Mouse (Mus musculus) heart, embryonic 14.5 days (tissue): Measurements from ENCODE around the gene Prkg1. TPM values are rescaled to one million over a fixed set of nuclear protein-coding genes. Genes with fewer than 3 reads are reported as not detected.
A peak's percentile ranks its signal among the peaks of the same experiment; 100 is the strongest.

ENCODE experiments used
- ATAC-seq: fragments of 200-750 bp; cut with Nextera tagmentation; 2 replicates; pipeline ENCODE4 v1.8.0; 2017; ENCODE audit warnings: low read depth, moderate TSS enrichment; ENCODE audit not compliant: insufficient number of reproducible peaks, insufficient read depth, low FRiP score
- H3K27ac ChIP-seq, 2 experiments: fragments of 200-500 bp in 1 of 2; fragments of 300-500 bp in 1 of 2; sonication (generic) in 1 of 2; replicated peaks in 1 of 2; 2 replicates each; pipeline ENCODE4 v1.5.1; 2012 to 2014; ENCODE audit warnings: low read depth in 2 of 2, low read length in 2 of 2, control low read depth in 1 of 2, mild to moderate bottlenecking in 1 of 2, mixed read lengths in 1 of 2; ENCODE audit not compliant: control insufficient read depth in 1 of 2, insufficient read depth in 1 of 2
- H3K27me3 ChIP-seq: fragments of 300-500 bp; sonication (generic); 2 replicates; pipeline ENCODE4 v1.6.1; 2014; ENCODE audit warnings: mild to moderate bottlenecking, low read length, control low read depth; ENCODE audit not compliant: control insufficient read depth, insufficient read depth
- H3K36me3 ChIP-seq: fragments of 300-500 bp; sonication (generic); 2 replicates; pipeline ENCODE4 v1.6.1; 2014; ENCODE audit warnings: mild to moderate bottlenecking, control low read depth, low read length, mixed read lengths; ENCODE audit not compliant: control insufficient read depth, insufficient read depth
- H3K4me1 ChIP-seq, 2 experiments: fragments of 200-500 bp in 1 of 2; fragments of 300-500 bp in 1 of 2; sonication (generic) in 1 of 2; 2 replicates each; pipeline ENCODE4 v1.6.1; 2012 to 2014; ENCODE audit warnings: low read length in 2 of 2, control low read depth in 1 of 2, mixed read lengths in 1 of 2; ENCODE audit not compliant: control insufficient read depth in 2 of 2, insufficient read depth in 2 of 2
- H3K4me2 ChIP-seq: fragments of 300-500 bp; sonication (generic); 2 replicates; pipeline ENCODE4 v1.6.1; 2014; ENCODE audit warnings: mild to moderate bottlenecking, low read length
- H3K4me3 ChIP-seq, 2 experiments: fragments of 200-500 bp in 1 of 2; fragments of 300-500 bp in 1 of 2; sonication (generic) in 1 of 2; 2 replicates each; pipeline ENCODE4 v1.5.1; 2012 to 2014; ENCODE audit warnings: low read length in 2 of 2, mild to moderate bottlenecking in 2 of 2, control low read depth in 1 of 2, low read depth in 1 of 2, moderate library complexity in 1 of 2; ENCODE audit not compliant: control insufficient read depth in 1 of 2, insufficient read depth in 1 of 2
- H3K9ac ChIP-seq: fragments of 300-500 bp; sonication (generic); 2 replicates; pipeline ENCODE4 v1.6.1; 2014; ENCODE audit warnings: mild to moderate bottlenecking, low read length
- H3K9me3 ChIP-seq: fragments of 300-500 bp; sonication (generic); 2 replicates; pipeline ENCODE4 v1.6.1; 2016; ENCODE audit warnings: low read length, control low read depth; ENCODE audit not compliant: control insufficient read depth
- WGBS: fragments of 180-500 bp; shearing (Covaris S2); extraction: QIAGEN DNeasy Blood & Tissue Kit; methylation state at CpG from one replicate; pipeline ENCODE4 v1.1.7; 2014; 5-methylcytosine and 5-hydroxymethylcytosine counted together
- polyA plus RNA-seq: library from polyadenylated mRNA; unstranded; fragments of >200 nt; fragmentation: Nextera tagmentation; extraction: Ambion mirVana; gene quantifications from 2 replicates; pipeline ENCODE4 v1.2.1, GENCODE M21; 2014

The Prkg1 gene
- polyA plus RNA-seq, 1 experiment from 2014 or later: 9.6 TPM

GRCm38 (mm10) chr19:31082226-31082625 is 682.6 kb downstream of the Prkg1 start:
- Histone ChIP-seq H3K27ac (peak overlapping the region; percentile 60 to 70; a peak in 2 of 4 replicates), H3K4me2 (peak overlapping the region; percentile 81), H3K4me1 (peaks cover 14 to 21% of the 10 kb centered on the region in 2 experiments), H3K9me3 (no peaks in the 10 kb centered on the region), H3K9ac (peak overlapping the region; percentile 73), H3K36me3 (peaks cover 34% of the 10 kb centered on the region), H3K27me3 (no peaks in the 10 kb centered on the region), H3K4me3 (peak overlapping the region; percentile 59 to 69)
- WGBS: 19% methylated on average over 7 of the region's 7 CpGs
- no peak for ATAC-seq

- Histone ChIP-seq H3K9ac (no peak overlapping the region), H3K4me2 (no peak overlapping the region), H3K9me3 (no peaks in the 10 kb centered on the region), H3K36me3 (no peaks in the 10 kb centered on the region), H3K27ac (no peak overlapping the region), H3K4me1 (peaks cover 5 to 9% of the 10 kb centered on the region in 2 experiments; a peak in 2 of 4 replicates), H3K27me3 (no peaks in the 10 kb centered on the region), H3K4me3 (no peak overlapping the region)
- no peak for ATAC-seq
- WGBS: 67% methylated on average over 3 of the region's 3 CpGs
Observed at GRCm38 (mm10) chr19:31078241-31078640, 686.6 kb downstream of the Prkg1 start.

- H3K9me3 ChIP-seq: no peaks in the 10 kb centered on the region
- no peaks in the 10 kb centered on the region for H3K36me3 ChIP-seq
- no peak overlapping the region for H3K27ac ChIP-seq
- no peaks in the 10 kb centered on the region for H3K27me3 ChIP-seq
- no peak for ATAC-seq
- 70% methylated on average over 4 of the region's 4 CpGs for WGBS
- no peak overlapping the region for H3K4me3 ChIP-seq
- peaks cover 5 to 9% of the 10 kb centered on the region in 2 experiments; a peak in 2 of 4 replicates for H3K4me1 ChIP-seq
- no peak overlapping the region for H3K4me2 ChIP-seq
- H3K9ac ChIP-seq: no peak overlapping the region
Observed at GRCm38 (mm10) chr19:31076106-31076505, 688.7 kb downstream of the Prkg1 start.

GRCm38 (mm10) chr19:31074717-31075063 is 690.1 kb downstream of the Prkg1 start:
- WGBS: 10% methylated on average over 3 of the region's 3 CpGs
- no peak for ATAC-seq
- peak overlapping the region; percentile 21 to 26 for H3K4me3 ChIP-seq
- H3K4me2 ChIP-seq: peak overlapping the region; percentile 52
- H3K9ac ChIP-seq: peak overlapping the region; percentile 66
- peak overlapping the region; percentile 43 to 56; a peak in 3 of 4 replicates for H3K27ac ChIP-seq
- H3K4me1 ChIP-seq: peaks cover 5 to 9% of the 10 kb centered on the region in 2 experiments; a peak in 2 of 4 replicates
- no peaks in the 10 kb centered on the region for H3K27me3 ChIP-seq
- H3K9me3 ChIP-seq: no peaks in the 10 kb centered on the region
- H3K36me3 ChIP-seq: no peaks in the 10 kb centered on the region

GRCm38 (mm10) chr19:31073959-31074716 is 690.7 kb downstream of the Prkg1 start:
- 51% methylated on average over 24 of the region's 24 CpGs for WGBS
- ATAC-seq: no peak
- peak overlapping the region; percentile 43 to 56; a peak in 3 of 4 replicates for H3K27ac ChIP-seq

GRCm38 (mm10) chr19:31065206-31065781 is 699.5 kb downstream of the Prkg1 start:
- no peaks in the 10 kb centered on the region for H3K4me1 ChIP-seq
- H3K27me3 ChIP-seq: no peaks in the 10 kb centered on the region
- no peak overlapping the region for H3K4me3 ChIP-seq
- peak overlapping the region; percentile 62 to 75 for H3K27ac ChIP-seq
- H3K9ac ChIP-seq: no peak overlapping the region
- peak; percentile 86 for ATAC-seq
- peak overlapping the region; percentile 21 for H3K4me2 ChIP-seq
- H3K9me3 ChIP-seq: no peaks in the 10 kb centered on the region
- H3K36me3 ChIP-seq: no peaks in the 10 kb centered on the region
- WGBS: 45% methylated on average over 11 of the region's 11 CpGs

More at GRCm38 (mm10) chr19:31073959-31074716, 690.7 kb downstream of the Prkg1 start:
- no peaks in the 10 kb centered on the region for H3K36me3 ChIP-seq
- peak overlapping the region; percentile 21 to 26 for H3K4me3 ChIP-seq
- peaks cover 5 to 9% of the 10 kb centered on the region in 2 experiments; a peak in 2 of 4 replicates for H3K4me1 ChIP-seq
- H3K27me3 ChIP-seq: no peaks in the 10 kb centered on the region
- H3K9ac ChIP-seq: peak overlapping the region; percentile 66
- H3K4me2 ChIP-seq: peak overlapping the region; percentile 52
- H3K9me3 ChIP-seq: no peaks in the 10 kb centered on the region

GRCm38 (mm10) chr19:31064740-31065139 is 700.1 kb downstream of the Prkg1 start:
- no peak for ATAC-seq
- H3K9ac ChIP-seq: no peak overlapping the region
- H3K4me3 ChIP-seq: no peak overlapping the region
- no peaks in the 10 kb centered on the region for H3K4me1 ChIP-seq
- WGBS: 44% methylated on average over 1 of the region's 1 CpGs
- H3K4me2 ChIP-seq: peak overlapping the region; percentile 21
- H3K27me3 ChIP-seq: no peaks in the 10 kb centered on the region
- H3K36me3 ChIP-seq: no peaks in the 10 kb centered on the region
- H3K27ac ChIP-seq: peak overlapping the region; percentile 62 to 75
- no peaks in the 10 kb centered on the region for H3K9me3 ChIP-seq
